Mouse (Mus musculus): ENCODE results near the gene Srrm2.

DNA sequence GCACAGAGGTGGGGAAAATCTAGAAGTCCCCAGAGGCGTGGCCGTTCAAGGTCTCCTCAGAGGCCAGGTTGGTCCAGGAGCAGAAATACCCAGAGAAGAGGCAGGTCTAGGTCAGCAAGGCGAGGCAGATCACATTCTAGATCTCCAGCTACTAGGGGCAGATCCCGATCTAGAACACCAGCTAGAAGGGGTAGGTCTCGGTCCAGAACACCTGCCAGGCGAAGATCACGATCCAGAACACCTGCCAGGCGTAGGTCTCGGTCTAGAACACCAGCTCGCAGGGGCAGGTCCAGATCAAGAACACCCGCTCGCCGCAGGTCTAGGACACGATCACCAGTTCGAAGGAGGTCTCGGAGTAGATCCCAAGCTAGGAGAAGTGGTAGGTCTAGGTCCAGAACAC lies 25.3 kb downstream of the Srrm2 start:
- TF ChIP-seq CTCF (IDR thresholded peaks at IDR 0.05; ENCODE audit: low read depth): no peak
- no peak for TF ChIP-seq EP300 (IDR thresholded peaks at IDR 0.05; ENCODE audit: low read depth)

All from liver, embryonic 14.5 days (tissue).